Mouse (Mus musculus): ENCODE results near the gene Vash2. TPM values are rescaled to one million over a fixed set of nuclear protein-coding genes. Genes with fewer than 3 reads are reported as not detected.
"Not testable (repeated sequence)": the region's sequence is repeated elsewhere in the genome, so short reads cannot be mapped to it uniquely, and the experiment has no call there.

Vash2 gene
- polyA plus RNA-seq, 1 experiment from 2014 or later, result 66.2 TPM

- no peak overlapping the region for H3K4me3 ChIP-seq (ENCODE audit: low read depth, low read length)
- no peak overlapping the region for H3K9ac ChIP-seq (ENCODE audit: low read depth, low read length)
- H3K9me3 ChIP-seq (replicated peaks; ENCODE audit: control insufficient read depth, low read length), result no peaks in the 10 kb centered on the region
- no peaks in the 10 kb centered on the region for H3K4me1 ChIP-seq (ENCODE audit: control insufficient read depth, insufficient read depth, low read length)
- no peak overlapping the region for H3K27ac ChIP-seq (ENCODE audit: low read depth, low read length)
- H3K27me3 ChIP-seq (ENCODE audit: control insufficient read depth, insufficient read depth, low read length), result no peaks in the 10 kb centered on the region
- ATAC-seq (replicated peaks; ENCODE audit: insufficient number of reproducible peaks, low FRiP score, low TSS enrichment), result no peak
- WGBS (ENCODE audit: insufficient replicate concordance), result 47% methylated on average over 6 of the region's 6 CpGs
- H3K36me3 ChIP-seq (ENCODE audit: control insufficient read depth, insufficient read depth, low read length), result peaks cover 34% of the 10 kb centered on the region; the same call in 1 of the 2 replicates
- H3K4me2 ChIP-seq, result no peak overlapping the region
Measured at GRCm38 (mm10) chr1:190944109-190944760, 34.9 kb downstream of the Vash2 start.

- Histone ChIP-seq H3K4me1 (ENCODE audit: control insufficient read depth, insufficient read depth, low read length) (no peaks in the 10 kb centered on the region), H3K27ac (ENCODE audit: low read depth, low read length) (no peak overlapping the region), H3K4me2 (no peak overlapping the region), H3K4me3 (ENCODE audit: low read depth, low read length) (no peak overlapping the region), H3K27me3 (ENCODE audit: control insufficient read depth, insufficient read depth, low read length) (no peaks in the 10 kb centered on the region), H3K9me3 (replicated peaks; ENCODE audit: control insufficient read depth, low read length) (no peaks in the 10 kb centered on the region), H3K36me3 (ENCODE audit: control insufficient read depth, insufficient read depth, low read length) (peaks cover 28% of the 10 kb centered on the region; the same call in 1 of the 2 replicates), H3K9ac (ENCODE audit: low read depth, low read length) (no peak overlapping the region)
- 84% methylated on average over 7 of the region's 7 CpGs for WGBS (ENCODE audit: insufficient replicate concordance)
- no peak for ATAC-seq (replicated peaks; ENCODE audit: insufficient number of reproducible peaks, low FRiP score, low TSS enrichment)
Measured at GRCm38 (mm10) chr1:190939803-190940202, 39.3 kb downstream of the Vash2 start.

GRCm38 (mm10) chr1:190930181-190930580 is 48.9 kb downstream of the Vash2 start:
- H3K9me3 ChIP-seq (replicated peaks; ENCODE audit: control insufficient read depth, low read length), result no peaks in the 10 kb centered on the region
- no peak overlapping the region for H3K4me2 ChIP-seq
- H3K4me3 ChIP-seq (ENCODE audit: low read depth, low read length), result no peak overlapping the region
- ATAC-seq (replicated peaks; ENCODE audit: insufficient number of reproducible peaks, low FRiP score, low TSS enrichment), result no peak
- no peaks in the 10 kb centered on the region for H3K27me3 ChIP-seq (ENCODE audit: control insufficient read depth, insufficient read depth, low read length)
- H3K4me1 ChIP-seq (ENCODE audit: control insufficient read depth, insufficient read depth, low read length), result peaks cover 10% of the 10 kb centered on the region; the same call in 1 of the 2 replicates
- H3K36me3 ChIP-seq (ENCODE audit: control insufficient read depth, insufficient read depth, low read length), result peaks cover 10% of the 10 kb centered on the region; the same call in 1 of the 2 replicates
- no peak overlapping the region for H3K27ac ChIP-seq (ENCODE audit: low read depth, low read length)
- no peak overlapping the region; the same call in 1 of the 2 replicates for H3K9ac ChIP-seq (ENCODE audit: low read depth, low read length)
- WGBS (ENCODE audit: insufficient replicate concordance), result 77% methylated on average over 6 of the region's 6 CpGs

DNA sequence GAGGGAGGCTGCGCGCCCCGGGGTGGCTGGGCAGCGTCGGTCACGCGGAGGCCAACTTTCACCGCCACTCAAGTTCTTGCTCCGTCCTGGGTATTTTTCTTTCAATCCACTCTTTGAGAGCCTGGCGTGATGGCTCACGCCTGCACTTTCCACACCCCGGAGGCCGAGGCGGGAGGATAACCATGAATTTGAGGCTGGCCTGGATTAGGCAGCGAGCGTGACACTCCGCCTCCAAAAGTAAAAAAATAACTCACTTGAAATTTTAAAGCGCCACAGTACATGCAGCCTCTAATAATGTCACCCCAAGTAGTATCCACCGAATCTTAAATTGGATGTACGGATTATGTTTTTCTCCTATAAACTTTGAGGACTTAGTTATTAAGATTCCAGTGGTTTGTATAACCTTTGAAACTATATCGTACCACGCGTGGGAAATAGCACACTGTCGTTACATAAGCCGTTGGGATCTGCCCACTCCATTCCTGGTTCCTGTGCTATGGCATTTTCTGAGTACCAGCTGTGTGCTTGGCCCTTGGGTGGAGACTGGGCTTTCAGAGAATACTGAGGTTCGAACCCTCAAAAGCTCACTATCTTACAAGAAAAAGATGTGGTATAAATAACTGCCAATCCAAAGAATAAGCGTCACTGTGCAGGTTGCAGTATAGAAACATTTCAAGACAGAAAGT is 49.9 kb downstream of the Vash2 start:
- Histone ChIP-seq H3K9ac (ENCODE audit: low read depth, low read length) (peak overlapping the region; percentile 93), H3K27me3 (ENCODE audit: control insufficient read depth, insufficient read depth, low read length) (no peaks in the 10 kb centered on the region), H3K4me3 (ENCODE audit: low read depth, low read length) (peak overlapping the region; percentile 64), H3K36me3 (ENCODE audit: control insufficient read depth, insufficient read depth, low read length) (peaks cover 6% of the 10 kb centered on the region; the same call in 1 of the 2 replicates), H3K4me2 (peak overlapping the region; percentile 91), H3K4me1 (ENCODE audit: control insufficient read depth, insufficient read depth, low read length) (peaks cover 10% of the 10 kb centered on the region; the same call in 1 of the 2 replicates), H3K9me3 (replicated peaks; ENCODE audit: control insufficient read depth, low read length) (no peaks in the 10 kb centered on the region), H3K27ac (ENCODE audit: low read depth, low read length) (peak overlapping the region; percentile 99)
- no peak; the same call in 1 of the 2 replicates for ATAC-seq (replicated peaks; ENCODE audit: insufficient number of reproducible peaks, low FRiP score, low TSS enrichment)
- 6% methylated on average over 27 of the region's 27 CpGs for WGBS (ENCODE audit: insufficient replicate concordance)

GRCm38 (mm10) chr1:190928370-190929009 is 50.6 kb downstream of the Vash2 start:
- Histone ChIP-seq H3K4me3 (ENCODE audit: low read depth, low read length) (peak overlapping the region; percentile 64), H3K27me3 (ENCODE audit: control insufficient read depth, insufficient read depth, low read length) (no peaks in the 10 kb centered on the region), H3K9ac (ENCODE audit: low read depth, low read length) (peak overlapping the region; percentile 93), H3K36me3 (ENCODE audit: control insufficient read depth, insufficient read depth, low read length) (peaks cover 5% of the 10 kb centered on the region; the same call in 1 of the 2 replicates), H3K4me2 (peak overlapping the region; percentile 91), H3K4me1 (ENCODE audit: control insufficient read depth, insufficient read depth, low read length) (peaks cover 10% of the 10 kb centered on the region; the same call in 1 of the 2 replicates), H3K9me3 (replicated peaks; ENCODE audit: control insufficient read depth, low read length) (no peaks in the 10 kb centered on the region), H3K27ac (ENCODE audit: low read depth, low read length) (peak overlapping the region; percentile 99)
- peak; percentile 97 for ATAC-seq (replicated peaks; ENCODE audit: insufficient number of reproducible peaks, low FRiP score, low TSS enrichment)
- WGBS (ENCODE audit: insufficient replicate concordance), result under 1% methylated on average over 56 of the region's 79 CpGs

GRCm38 (mm10) chr1:190927751-190928369 is 51.2 kb downstream of the Vash2 start:
- Histone ChIP-seq H3K9ac (ENCODE audit: low read depth, low read length) (peak overlapping the region; percentile 93), H3K27ac (ENCODE audit: low read depth, low read length) (peak overlapping the region; percentile 99), H3K36me3 (ENCODE audit: control insufficient read depth, insufficient read depth, low read length) (peaks cover 3% of the 10 kb centered on the region; the same call in 1 of the 2 replicates), H3K4me3 (ENCODE audit: low read depth, low read length) (peak overlapping the region; percentile 64), H3K9me3 (replicated peaks; ENCODE audit: control insufficient read depth, low read length) (no peaks in the 10 kb centered on the region), H3K4me2 (peak overlapping the region; percentile 91), H3K4me1 (ENCODE audit: control insufficient read depth, insufficient read depth, low read length) (peaks cover 10% of the 10 kb centered on the region; the same call in 1 of the 2 replicates), H3K27me3 (ENCODE audit: control insufficient read depth, insufficient read depth, low read length) (no peaks in the 10 kb centered on the region)
- ATAC-seq (replicated peaks; ENCODE audit: insufficient number of reproducible peaks, low FRiP score, low TSS enrichment), result no peak
- 11% methylated on average over 16 of the region's 16 CpGs for WGBS (ENCODE audit: insufficient replicate concordance)

DNA sequence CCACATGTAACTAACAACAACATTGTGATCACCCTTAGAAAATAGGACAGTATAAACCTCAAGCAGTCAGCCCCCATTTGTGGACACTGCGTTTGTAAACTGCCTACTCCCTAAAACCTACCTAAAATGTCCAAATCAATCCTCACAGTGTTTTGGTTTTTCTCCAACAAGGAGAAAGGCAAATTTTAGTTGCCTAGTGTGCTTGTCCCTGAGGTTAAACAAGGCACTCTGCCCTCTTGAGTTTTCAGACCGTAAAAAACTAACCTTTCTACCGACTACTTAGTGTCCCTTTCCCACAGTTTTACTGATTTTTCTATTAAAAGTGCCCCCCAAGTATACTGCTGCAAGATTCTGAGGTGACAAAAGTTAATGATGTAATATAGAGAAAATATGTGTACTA is 51.8 kb downstream of the Vash2 start:
- Histone ChIP-seq H3K27me3 (ENCODE audit: control insufficient read depth, insufficient read depth, low read length) (no peaks in the 10 kb centered on the region), H3K4me2 (peak overlapping the region; percentile 91), H3K36me3 (ENCODE audit: control insufficient read depth, insufficient read depth, low read length) (no peaks in the 10 kb centered on the region), H3K9ac (ENCODE audit: low read depth, low read length) (no peak overlapping the region), H3K9me3 (replicated peaks; ENCODE audit: control insufficient read depth, low read length) (no peaks in the 10 kb centered on the region), H3K4me1 (ENCODE audit: control insufficient read depth, insufficient read depth, low read length) (peaks cover 10% of the 10 kb centered on the region; the same call in 1 of the 2 replicates), H3K4me3 (ENCODE audit: low read depth, low read length) (peak overlapping the region; percentile 64; the same call in 1 of the 2 replicates), H3K27ac (ENCODE audit: low read depth, low read length) (no peak overlapping the region)
- WGBS (ENCODE audit: insufficient replicate concordance), result 89% methylated on average over 3 of the region's 3 CpGs
- no peak for ATAC-seq (replicated peaks; ENCODE audit: insufficient number of reproducible peaks, low FRiP score, low TSS enrichment)

GRCm38 (mm10) chr1:190924812-190925211 is 54.3 kb downstream of the Vash2 start, which contains the start of gene Angel2:
Gene Angel2 (plus strand): TSS chr1:190925112.
- WGBS (ENCODE audit: insufficient replicate concordance), result 84% methylated on average over 3 of the region's 3 CpGs
- not testable (repeated sequence) for H3K4me2 ChIP-seq; H3K9ac ChIP-seq (ENCODE audit: low read depth, low read length); H3K36me3 ChIP-seq (ENCODE audit: control insufficient read depth, insufficient read depth, low read length); H3K9me3 ChIP-seq (replicated peaks; ENCODE audit: control insufficient read depth, low read length); H3K27me3 ChIP-seq (ENCODE audit: control insufficient read depth, insufficient read depth, low read length); H3K27ac ChIP-seq (ENCODE audit: low read depth, low read length); ATAC-seq (replicated peaks; ENCODE audit: insufficient number of reproducible peaks, low FRiP score, low TSS enrichment); H3K4me3 ChIP-seq (ENCODE audit: low read depth, low read length)
- H3K4me1 ChIP-seq (ENCODE audit: control insufficient read depth, insufficient read depth, low read length), result peaks cover 10% of the 10 kb centered on the region; the same call in 1 of the 2 replicates
